Mouse (Mus musculus): Measurements from ENCODE around the gene Ager. TPM values are rescaled to one million over a fixed set of nuclear protein-coding genes. Genes with fewer than 3 reads are reported as not detected.

The Ager gene
- polyA plus RNA-seq, 1 experiment from 2014 or later = 2.4 TPM

GRCm38 (mm10) chr17:34626773-34627092 lies 29.1 kb downstream of the Ager start:
- Histone ChIP-seq H3K27me3 (ENCODE audit: control insufficient read depth, insufficient read depth, low read length) (peaks cover 20% of the 10 kb centered on the region), H3K4me2 (ENCODE audit: low read depth, low read length, severe bottlenecking) (peak overlapping the region; percentile 67), H3K9me3 (ENCODE audit: control insufficient read depth, low read length) (no peaks in the 10 kb centered on the region), H3K36me3 (ENCODE audit: control insufficient read depth, insufficient read depth, low read length) (no peaks in the 10 kb centered on the region; the same call in 1 of the 2 replicates), H3K4me1 (replicated peaks; ENCODE audit: control insufficient read depth, insufficient read depth, low read length) (peaks cover 24% of the 10 kb centered on the region), H3K27ac (ENCODE audit: low read depth, low read length) (peak overlapping the region; percentile 37; the same call in 1 of the 2 replicates), H3K9ac (ENCODE audit: low read length) (peak overlapping the region; percentile 47), H3K4me3 (ENCODE audit: low read depth, low read length) (peak overlapping the region; percentile 48)
- WGBS = 0% methylated on average over 18 of the region's 18 CpGs
- ATAC-seq (replicated peaks; ENCODE audit: low FRiP score) (peak; percentile 31; the same call in 1 of the 2 replicates), DNase-seq (ENCODE audit: low spot score) (peak; percentile 69)

GRCm38 (mm10) chr17:34627093-34627942 lies 29.7 kb downstream of the Ager start:
- peak overlapping the region; percentile 48 for H3K4me3 ChIP-seq (ENCODE audit: low read depth, low read length)
- WGBS = 1% methylated on average over 39 of the region's 45 CpGs
- DNase-seq (ENCODE audit: low spot score) (peak; percentile 94), ATAC-seq (replicated peaks; ENCODE audit: low FRiP score) (peak; percentile 76)
- no peaks in the 10 kb centered on the region for H3K9me3 ChIP-seq (ENCODE audit: control insufficient read depth, low read length)
- H3K9ac ChIP-seq (ENCODE audit: low read length) = peak overlapping the region; percentile 47
- peaks cover 28% of the 10 kb centered on the region for H3K4me1 ChIP-seq (replicated peaks; ENCODE audit: control insufficient read depth, insufficient read depth, low read length)
- peak overlapping the region; percentile 84 for H3K27ac ChIP-seq (ENCODE audit: low read depth, low read length)
- H3K36me3 ChIP-seq (ENCODE audit: control insufficient read depth, insufficient read depth, low read length) = no peaks in the 10 kb centered on the region; the same call in 1 of the 2 replicates
- peak overlapping the region; percentile 67 for H3K4me2 ChIP-seq (ENCODE audit: low read depth, low read length, severe bottlenecking)
- peaks cover 24% of the 10 kb centered on the region for H3K27me3 ChIP-seq (ENCODE audit: control insufficient read depth, insufficient read depth, low read length)

GRCm38 (mm10) chr17:34627943-34628643 lies 30.4 kb downstream of the Ager start, which contains the start of gene Ppt2:
Gene Ppt2 (minus strand): TSS chr17:34628510.
- no peaks in the 10 kb centered on the region for H3K9me3 ChIP-seq (ENCODE audit: control insufficient read depth, low read length)
- H3K4me3 ChIP-seq (ENCODE audit: low read depth, low read length) = peak within 1 kb of the TSS; percentile 48
- H3K9ac ChIP-seq (ENCODE audit: low read length) = peak within 1 kb of the TSS; percentile 47
- peaks cover 28% of the 10 kb centered on the region for H3K4me1 ChIP-seq (replicated peaks; ENCODE audit: control insufficient read depth, insufficient read depth, low read length)
- H3K27me3 ChIP-seq (ENCODE audit: control insufficient read depth, insufficient read depth, low read length) = peaks cover 26% of the 10 kb centered on the region
- DNase-seq (ENCODE audit: low spot score) (peak; percentile 71), ATAC-seq (replicated peaks; ENCODE audit: low FRiP score) (no peak)
- H3K4me2 ChIP-seq (ENCODE audit: low read depth, low read length, severe bottlenecking) = peak within 1 kb of the TSS; percentile 67
- H3K27ac ChIP-seq (ENCODE audit: low read depth, low read length) = peak within 1 kb of the TSS; percentile 84
- WGBS = 8% methylated on average over 29 of the region's 29 CpGs
- no peaks in the 10 kb centered on the region; the same call in 1 of the 2 replicates for H3K36me3 ChIP-seq (ENCODE audit: control insufficient read depth, insufficient read depth, low read length)

GRCm38 (mm10) chr17:34628644-34628967 lies 30.9 kb downstream of the Ager start:
- H3K27ac ChIP-seq (ENCODE audit: low read depth, low read length) = peak overlapping the region; percentile 20; the same call in 1 of the 2 replicates
- peaks cover 26% of the 10 kb centered on the region for H3K27me3 ChIP-seq (ENCODE audit: control insufficient read depth, insufficient read depth, low read length)
- peak overlapping the region; percentile 67; the same call in 1 of the 2 replicates for H3K4me2 ChIP-seq (ENCODE audit: low read depth, low read length, severe bottlenecking)
- no peak overlapping the region for H3K4me3 ChIP-seq (ENCODE audit: low read depth, low read length)
- 11% methylated on average over 5 of the region's 5 CpGs for WGBS
- ATAC-seq (replicated peaks; ENCODE audit: low FRiP score) = no peak
- H3K4me1 ChIP-seq (replicated peaks; ENCODE audit: control insufficient read depth, insufficient read depth, low read length) = peaks cover 28% of the 10 kb centered on the region
- DNase-seq (ENCODE audit: low spot score) = no peak
- no peak overlapping the region; the same call in 1 of the 2 replicates for H3K9ac ChIP-seq (ENCODE audit: low read length)
- no peaks in the 10 kb centered on the region; the same call in 1 of the 2 replicates for H3K36me3 ChIP-seq (ENCODE audit: control insufficient read depth, insufficient read depth, low read length)
- no peaks in the 10 kb centered on the region for H3K9me3 ChIP-seq (ENCODE audit: control insufficient read depth, low read length)

- Histone ChIP-seq H3K4me1 (replicated peaks; ENCODE audit: control insufficient read depth, insufficient read depth, low read length) (peaks cover 28% of the 10 kb centered on the region), H3K27ac (ENCODE audit: low read depth, low read length) (peak within 1 kb of the TSS; percentile 20; the same call in 1 of the 2 replicates), H3K9me3 (ENCODE audit: control insufficient read depth, low read length) (no peaks in the 10 kb centered on the region), H3K27me3 (ENCODE audit: control insufficient read depth, insufficient read depth, low read length) (peaks cover 26% of the 10 kb centered on the region), H3K36me3 (ENCODE audit: control insufficient read depth, insufficient read depth, low read length) (no peaks in the 10 kb centered on the region; the same call in 1 of the 2 replicates), H3K4me2 (ENCODE audit: low read depth, low read length, severe bottlenecking) (peak within 1 kb of the TSS; percentile 67), H3K9ac (ENCODE audit: low read length) (peak within 1 kb of the TSS; percentile 47), H3K4me3 (ENCODE audit: low read depth, low read length) (peak within 1 kb of the TSS; percentile 48)
- peak; percentile 26; the same call in 1 of the 2 replicates for ATAC-seq (replicated peaks; ENCODE audit: low FRiP score)
- peak; percentile 60 for DNase-seq (ENCODE audit: low spot score)
- under 1% methylated on average over 16 of the region's 16 CpGs for WGBS
Observed at GRCm38 (mm10) chr17:34629221-34629751, 31.6 kb downstream of the Ager start, which contains the start of gene Prrt1. Gene Prrt1 (plus strand): TSS chr17:34629533.

GRCm38 (mm10) chr17:34629796-34630603 lies 32.3 kb downstream of the Ager start:
- H3K9ac ChIP-seq (ENCODE audit: low read length) = peak overlapping the region; percentile 16; the same call in 1 of the 2 replicates
- 13% methylated on average over 12 of the region's 12 CpGs for WGBS

GRCm38 (mm10) chr17:34630761-34631301 lies 33.2 kb downstream of the Ager start:
- no peak for ATAC-seq (replicated peaks; ENCODE audit: low FRiP score)
- H3K36me3 ChIP-seq (ENCODE audit: control insufficient read depth, insufficient read depth, low read length) = no peaks in the 10 kb centered on the region
- no peaks in the 10 kb centered on the region for H3K9me3 ChIP-seq (ENCODE audit: control insufficient read depth, low read length)
- H3K27me3 ChIP-seq (ENCODE audit: control insufficient read depth, insufficient read depth, low read length) = peaks cover 26% of the 10 kb centered on the region
- peaks cover 28% of the 10 kb centered on the region for H3K4me1 ChIP-seq (replicated peaks; ENCODE audit: control insufficient read depth, insufficient read depth, low read length)
- DNase-seq (ENCODE audit: low spot score) = peak; percentile 57
- H3K4me3 ChIP-seq (ENCODE audit: low read depth, low read length) = peak overlapping the region; percentile 22
- H3K4me2 ChIP-seq (ENCODE audit: low read depth, low read length, severe bottlenecking) = peak overlapping the region; percentile 49
- peak overlapping the region; percentile 43 for H3K9ac ChIP-seq (ENCODE audit: low read length)
- 3% methylated on average over 44 of the region's 48 CpGs for WGBS
- no peak overlapping the region for H3K27ac ChIP-seq (ENCODE audit: low read depth, low read length)

More at GRCm38 (mm10) chr17:34629796-34630603, 32.3 kb downstream of the Ager start:
- H3K4me1 ChIP-seq (replicated peaks; ENCODE audit: control insufficient read depth, insufficient read depth, low read length) = peaks cover 28% of the 10 kb centered on the region
- no peaks in the 10 kb centered on the region; the same call in 1 of the 2 replicates for H3K36me3 ChIP-seq (ENCODE audit: control insufficient read depth, insufficient read depth, low read length)
- peak overlapping the region; percentile 49; the same call in 1 of the 2 replicates for H3K4me2 ChIP-seq (ENCODE audit: low read depth, low read length, severe bottlenecking)
- no peak overlapping the region for H3K27ac ChIP-seq (ENCODE audit: low read depth, low read length)
- H3K9me3 ChIP-seq (ENCODE audit: control insufficient read depth, low read length) = no peaks in the 10 kb centered on the region
- peaks cover 26% of the 10 kb centered on the region for H3K27me3 ChIP-seq (ENCODE audit: control insufficient read depth, insufficient read depth, low read length)
- no peak for ATAC-seq (replicated peaks; ENCODE audit: low FRiP score)
- H3K4me3 ChIP-seq (ENCODE audit: low read depth, low read length) = peak overlapping the region; percentile 22
- DNase-seq (ENCODE audit: low spot score) = peak; percentile 57
